Mouse (Mus musculus): ENCODE results near the gene Ergic1.

- TF ChIP-seq POLR2A (IDR thresholded peaks at IDR 0.05; ENCODE audit: low read depth, low read length) (no peak), CTCF (IDR thresholded peaks at IDR 0.05; ENCODE audit: extremely low read depth, insufficient read length, insufficient replicate concordance, low read depth, low read length) (no peak)
These were observed 16.0 kb downstream of the Ergic1 start for GRCm38 (mm10) chr17:26577309-26577708.
